Mouse (Mus musculus): ENCODE results near the gene Dtd1.

DNA sequence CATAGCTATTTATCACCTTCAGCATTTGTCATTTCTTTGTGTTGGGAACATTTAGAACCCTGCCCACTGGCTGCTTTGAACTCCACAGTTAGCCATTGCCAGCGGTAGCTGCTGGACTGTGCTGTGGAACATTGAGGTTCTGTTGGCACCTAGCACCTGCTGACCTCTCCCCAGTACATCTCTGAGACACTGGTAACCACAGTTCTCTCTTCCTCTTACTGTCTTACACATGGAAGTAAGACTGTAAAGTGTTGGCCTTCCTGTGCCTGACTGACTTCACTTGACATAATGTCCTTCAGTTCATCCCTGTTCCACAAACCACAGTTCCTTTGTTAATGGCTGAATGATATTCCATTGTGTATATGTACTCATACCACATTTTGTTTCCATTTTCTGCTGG is 50.3 kb downstream of the Dtd1 start:
- no peak for TF ChIP-seq POLR2A (IDR thresholded peaks at IDR 0.05; ENCODE audit: low read depth, low read length)
- no peak for TF ChIP-seq CTCF (conservative IDR thresholded peaks at IDR 0.05; ENCODE audit: insufficient read depth, insufficient read length, low read depth, low read length)

All from kidney, adult 2 months (tissue).